Mouse (Mus musculus): ENCODE data around the gene Phc1.
"Not testable (repeated sequence)": the region's sequence is repeated elsewhere in the genome, so short reads cannot be mapped to it uniquely, and the experiment has no call there.

Gene Phc1

GRCm38 (mm10) chr6:122340349-122341000, at the start of gene Phc1:
Phc1 (minus strand) TSS chr6:122340561.
- POLR2A ChIA-PET, result interaction anchor here (0.5 to 12.5 kb wide), 106 partner anchors 8 to 1518 kb away, joined by 3 to 328 read pairs (median 6); partner anchors contain the start of genes M6pr (in 4 of the 4), Gdf3 (in 3 of the 4), Dppa3 (in 2 of the 4) and Nanog (in 2 of the 4)
- CTCF ChIA-PET, result interaction anchor here in 3 of 4 experiments (0.6 to 1.1 kb wide), 5 partner anchors 27 to 1425 kb away, joined by 3 to 5 read pairs (median 3); partner anchors contain the start of gene M6pr (in 1 of the 3)

GRCm38 (mm10) chr6:122389986-122390385, 49.6 kb upstream of the Phc1 start:
- CTCF ChIA-PET, result interaction anchor here in 1 of 4 experiments (1.4 kb wide), 1 partner anchor 131 kb away, joined by 6 read pairs; no protein-coding TSS in a partner anchor
- POLR2A ChIA-PET, result interaction anchor here in 3 of 4 experiments (0.8 to 2.3 kb wide), 9 partner anchors 20 to 82 kb away, joined by 3 to 20 read pairs (median 5); partner anchors contain the start of genes Phc1 (in 3 of the 3) and M6pr (in 1 of the 3)

- ChIA-PET CTCF (interaction anchor here in 1 of 4 experiments (0.5 kb wide), 1 partner anchor 303 kb away, joined by 3 read pairs; no protein-coding TSS in a partner anchor), POLR2A (interaction anchor here in 2 of 4 experiments (0.5 to 1.0 kb wide), 2 partner anchors 16 to 47 kb away, joined by 3 read pairs; partner anchors contain the start of gene Phc1 (in 1 of the 2))
These were observed 47.0 kb upstream of the Phc1 start for GRCm38 (mm10) chr6:122387177-122388028.

- ChIA-PET POLR2A (interaction anchor here in 1 of 4 experiments (0.6 kb wide), 1 partner anchor 375 kb away, joined by 3 read pairs; no protein-coding TSS in a partner anchor), CTCF (no interaction called here)
These were observed 45.4 kb upstream of the Phc1 start for GRCm38 (mm10) chr6:122385724-122386123.

- POLR2A ChIA-PET, result interaction anchor here in 2 of 4 experiments (0.8 to 4.8 kb wide), 6 partner anchors 15 to 78 kb away, joined by 3 to 55 read pairs (median 4); partner anchors contain the start of gene Phc1 (in 1 of the 2)
- CTCF ChIA-PET, result interaction anchor here in 1 of 4 experiments (1.0 kb wide), 1 partner anchor 78 kb away, joined by 3 read pairs; no protein-coding TSS in a partner anchor
These were observed 44.5 kb upstream of the Phc1 start for GRCm38 (mm10) chr6:122384886-122385285.

GRCm38 (mm10) chr6:122383211-122383610, 42.9 kb upstream of the Phc1 start:
- ChIA-PET POLR2A (interaction anchor here in 3 of 4 experiments (0.6 to 4.8 kb wide), 11 partner anchors 13 to 63 kb away, joined by 3 to 55 read pairs (median 4); partner anchors contain the start of gene Phc1 (in 3 of the 3)), CTCF (interaction anchor here in 1 of 4 experiments (0.6 kb wide), 2 partner anchors 10 to 76 kb away, joined by 3 to 8 read pairs; no protein-coding TSS in a partner anchor)

- POLR2A ChIA-PET, result interaction anchor here in 3 of 4 experiments (0.6 to 4.8 kb wide), 11 partner anchors 12 to 175 kb away, joined by 3 to 55 read pairs (median 4); partner anchors contain the start of gene Phc1 (in 3 of the 3)
These were observed 41.7 kb upstream of the Phc1 start for GRCm38 (mm10) chr6:122382046-122382445.

GRCm38 (mm10) chr6:122368245-122368644, 27.9 kb upstream of the Phc1 start:
- POLR2A ChIA-PET, result interaction anchor here in 3 of 4 experiments (0.7 to 8.4 kb wide), 19 partner anchors 8 to 240 kb away, joined by 3 to 178 read pairs (median 3); partner anchors contain the start of genes Phc1 (in 3 of the 3), Gdf3 (in 1 of the 3) and M6pr (in 1 of the 3)
- CTCF ChIA-PET, result no interaction called here

More at GRCm38 (mm10) chr6:122382046-122382445, 41.7 kb upstream of the Phc1 start:
- CTCF ChIA-PET, result interaction anchor here in 2 of 4 experiments (0.7 to 0.8 kb wide), 2 partner anchors 178 to 1335 kb away, joined by 4 to 9 read pairs; no protein-coding TSS in a partner anchor

- ChIA-PET POLR2A (interaction anchor here in 3 of 4 experiments (0.6 to 8.4 kb wide), 24 partner anchors 10 to 1992 kb away, joined by 3 to 178 read pairs (median 5); partner anchors contain the start of genes Phc1 (in 3 of the 3), Gdf3 (in 1 of the 3) and M6pr (in 1 of the 3)), CTCF (interaction anchor here (0.5 to 1.2 kb wide), 4 partner anchors 14 to 63 kb away, joined by 3 to 5 read pairs (median 4); partner anchors contain the start of gene Phc1 (in 1 of the 4))
These were observed 26.6 kb upstream of the Phc1 start for GRCm38 (mm10) chr6:122366976-122367375.

GRCm38 (mm10) chr6:122366287-122366686, 25.9 kb upstream of the Phc1 start:
- POLR2A ChIA-PET, result interaction anchor here (0.6 to 8.4 kb wide), 23 partner anchors 10 to 982 kb away, joined by 3 to 178 read pairs (median 5); partner anchors contain the start of genes Phc1 (in 4 of the 4) and Gdf3 (in 1 of the 4)
- CTCF ChIA-PET, result interaction anchor here in 3 of 4 experiments (0.6 to 1.2 kb wide), 4 partner anchors 15 to 1426 kb away, joined by 3 to 4 read pairs (median 3); no protein-coding TSS in a partner anchor

GRCm38 (mm10) chr6:122365706-122366105, 25.3 kb upstream of the Phc1 start:
- POLR2A ChIA-PET, result interaction anchor here (0.6 to 8.4 kb wide), 15 partner anchors 15 to 981 kb away, joined by 3 to 178 read pairs (median 5); partner anchors contain the start of genes Phc1 (in 4 of the 4) and Gdf3 (in 1 of the 4)
- CTCF ChIA-PET, result no interaction called here

- ChIA-PET POLR2A (interaction anchor here (0.6 to 6.2 kb wide), 7 partner anchors 10 to 16 kb away, joined by 3 to 72 read pairs (median 6); partner anchors contain the start of gene Phc1 (in 3 of the 4)), CTCF (no interaction called here)
These were observed 16.7 kb upstream of the Phc1 start for GRCm38 (mm10) chr6:122357089-122357488.

- ChIA-PET POLR2A (interaction anchor here (0.5 to 6.2 kb wide), 20 partner anchors 9 to 250 kb away, joined by 3 to 72 read pairs (median 4); partner anchors contain the start of gene Phc1 (in 4 of the 4)), CTCF (interaction anchor here in 1 of 4 experiments (1.4 kb wide), 1 partner anchor 46 kb away, joined by 3 read pairs; no protein-coding TSS in a partner anchor)
These were observed 15.5 kb upstream of the Phc1 start for GRCm38 (mm10) chr6:122355909-122356308.

- POLR2A ChIA-PET, result interaction anchor here in 3 of 4 experiments (0.6 to 12.5 kb wide), 12 partner anchors 9 to 261 kb away, joined by 3 to 328 read pairs (median 6); partner anchors contain the start of genes Gdf3 (in 1 of the 3) and M6pr (in 1 of the 3)
- CTCF ChIA-PET, result not testable (repeated sequence)
These were observed 7.0 kb upstream of the Phc1 start for GRCm38 (mm10) chr6:122347326-122347725.

- CTCF ChIA-PET, result no interaction called here
- POLR2A ChIA-PET, result interaction anchor here in 3 of 4 experiments (0.8 to 12.5 kb wide), 14 partner anchors 10 to 424 kb away, joined by 3 to 328 read pairs (median 6); partner anchors contain the start of gene Gdf3 (in 1 of the 3)
These were observed 6.0 kb upstream of the Phc1 start for GRCm38 (mm10) chr6:122346399-122346798.

- ChIA-PET CTCF (interaction anchor here in 1 of 4 experiments (0.7 kb wide), 1 partner anchor 70 kb away, joined by 13 read pairs; no protein-coding TSS in a partner anchor), POLR2A (interaction anchor here in 3 of 4 experiments (0.6 to 12.5 kb wide), 29 partner anchors 8 to 420 kb away, joined by 3 to 328 read pairs (median 4); partner anchors contain the start of genes Gdf3 (in 2 of the 3), Dppa3 (in 1 of the 3) and M6pr (in 1 of the 3))
These were observed 5.4 kb upstream of the Phc1 start for GRCm38 (mm10) chr6:122345731-122346130.
